Comparison of ENCODE assay signal across 8 mouse cellular contexts in genomic region chr10:18055696-18056390, GRCm38 (mm10). TPM values are rescaled to one million over a fixed set of nuclear protein-coding genes. Genes with fewer than 3 reads are reported as not detected.
DNase-seq lines count a peak whose midpoint lies in the region; ATAC-seq and TF ChIP-seq lines count a peak whose summit lies in the region.

TSS of gene Reps1 (plus strand) at chr10:18055861.

- no peaks in the 10 kb centered on the region for H3K27me3 ChIP-seq in forebrain, embryonic 15.5 days
- H3K27me3 ChIP-seq in limb, embryonic 12.5 days, result no peaks in the 10 kb centered on the region
- H3K27me3 ChIP-seq in myocyte (ENCODE audit: control insufficient read depth, insufficient read depth, insufficient read length), result no peaks in the 10 kb centered on the region

- H3K9me3 ChIP-seq in forebrain, embryonic 15.5 days, result no peaks in the 10 kb centered on the region
- no peaks in the 10 kb centered on the region for H3K9me3 ChIP-seq in limb, embryonic 12.5 days

- peak within 1 kb of the TSS; percentile 94 for H3K27ac ChIP-seq in forebrain, embryonic 15.5 days (replicated peaks)
- peak within 1 kb of the TSS; percentile 95 for H3K27ac ChIP-seq in limb, embryonic 12.5 days

- H3K4me1 ChIP-seq in forebrain, embryonic 15.5 days, result peaks cover 33% of the 10 kb centered on the region
- H3K4me1 ChIP-seq in limb, embryonic 12.5 days (replicated peaks), result peaks cover 31% of the 10 kb centered on the region

- TF ChIP-seq POLR2A in myocyte (IDR thresholded peaks at IDR 0.05; ENCODE audit: insufficient read length, low read depth), result no peak

- peak within 1 kb of the TSS; percentile 100 for H3K4me3 ChIP-seq in forebrain, embryonic 15.5 days
- peak within 1 kb of the TSS; percentile 96 for H3K4me3 ChIP-seq in limb, embryonic 12.5 days (replicated peaks)
- H3K4me3 ChIP-seq in myocyte, result peak within 1 kb of the TSS; percentile 53

- H3K9ac ChIP-seq in forebrain, embryonic 15.5 days (replicated peaks), result peak within 1 kb of the TSS; percentile 98
- peak within 1 kb of the TSS; percentile 95 for H3K9ac ChIP-seq in limb, embryonic 12.5 days (replicated peaks)

- WGBS in forebrain, embryonic 15.5 days, result under 1% methylated on average over 88 of the region's 90 CpGs
- under 1% methylated on average over 88 of the region's 90 CpGs for WGBS in limb, embryonic 12.5 days

- peak; percentile 23 for DNase-seq in spleen, adult 12 weeks (ENCODE audit: low spot score)
- DNase-seq in spleen, adult 18-20 months, result no peak
- peak; percentile 18 for DNase-seq in c-Kit-positive CD71-positive TER-119-positive erythroid progenitor cells, embryonic 14.5 days (ENCODE audit: low spot score)
- DNase-seq in thymus, postnatal 36 days, result peak; percentile 54 to 61

- no peaks in the 10 kb centered on the region for H3K36me3 ChIP-seq in forebrain, embryonic 15.5 days
- H3K36me3 ChIP-seq in limb, embryonic 12.5 days, result no peaks in the 10 kb centered on the region
- no peaks in the 10 kb centered on the region for H3K36me3 ChIP-seq in myocyte (ENCODE audit: control insufficient read depth, insufficient read depth)

- peak within 1 kb of the TSS; percentile 75 for H3K4me2 ChIP-seq in forebrain, embryonic 15.5 days (replicated peaks)
- peak within 1 kb of the TSS; percentile 65 for H3K4me2 ChIP-seq in limb, embryonic 12.5 days
- H3K4me2 ChIP-seq in myocyte (ENCODE audit: low read depth), result peak within 1 kb of the TSS; percentile 86

- ATAC-seq in forebrain, embryonic 15.5 days (replicated peaks), result peak; percentile 81
- peak in 1 of 2 experiments; percentile 20; a peak in 1 of 4 replicates for ATAC-seq in hematopoietic stem cell, adult 5-6 weeks (replicated peaks in 1 of 2; ENCODE audit: insufficient read depth in 1 of 2, low FRiP score in 2 of 2, low TSS enrichment in 1 of 2, low read depth in 1 of 2, poor library complexity in 2 of 2, severe bottlenecking in 2 of 2)
- ATAC-seq in limb, embryonic 12.5 days (ENCODE audit: insufficient number of reproducible peaks, insufficient read depth, low FRiP score, low TSS enrichment, low read depth), result peak; percentile 64

- H3ac ChIP-seq in myocyte (ENCODE audit: control insufficient read depth, insufficient read length), result peak within 1 kb of the TSS; percentile 71

- H3K79me2 ChIP-seq in myocyte (ENCODE audit: control insufficient read depth, insufficient read depth), result peaks cover 48% of the 10 kb centered on the region

TF ChIP-seq in myocyte, 11 proteins besides CTCF, POLR2A, EP300 and RAD21:
- TF ChIP-seq POLR2AphosphoS2 (IDR thresholded peaks at IDR 0.05; ENCODE audit: insufficient read length, low read depth) (no peak), MAX (IDR thresholded peaks at IDR 0.05; ENCODE audit: low read depth) (no peak), USF1 (IDR thresholded peaks at IDR 0.05; ENCODE audit: low read depth) (no peak), MYOD1 (IDR thresholded peaks at IDR 0.05; ENCODE audit: control insufficient read depth in 1 of 3, insufficient read length in 2 of 3, low read depth in 2 of 3) (peak in 1 of 3 experiments; percentile 6), CEBPB (IDR thresholded peaks at IDR 0.05; ENCODE audit: insufficient read depth, poor library complexity, severe bottlenecking) (no peak), E2F4 (IDR thresholded peaks at IDR 0.05; ENCODE audit: insufficient read depth) (no peak), TCF3 (IDR thresholded peaks at IDR 0.05; ENCODE audit: insufficient read length, low read depth) (no peak), TCF12 (IDR thresholded peaks at IDR 0.05; ENCODE audit: insufficient read depth, poor library complexity, severe bottlenecking) (no peak), REST (IDR thresholded peaks at IDR 0.05; ENCODE audit: insufficient read depth, insufficient read length) (no peak), MYOG (IDR thresholded peaks at IDR 0.05; ENCODE audit: control insufficient read depth in 1 of 3, insufficient read depth in 1 of 3, insufficient read length in 2 of 3, low read depth in 2 of 3) (peak in 1 of 3 experiments; percentile 20), SRF (IDR thresholded peaks at IDR 0.05; ENCODE audit: control insufficient read depth, insufficient read length, low read depth) (no peak)

RNA-seq across cellular contexts. Expression of gene Reps1, which starts in this region (rescaled TPM):
- 16.3 and 30.2 TPM in 2 replicates for polyA plus RNA-seq in forebrain, embryonic 15.5 days (2015; fragmentation: Nextera tagmentation; extraction: Ambion mirVana)
- total RNA-seq in hematopoietic stem cell, adult 5-6 weeks (2017), result 72.3 and 81.3 TPM in 2 replicates
- polyA plus RNA-seq in limb, embryonic 12.5 days (2016; fragmentation: Nextera tagmentation; extraction: Ambion mirVana), result 21.3 and 38.1 TPM in 2 replicates
- polyA plus RNA-seq in myocyte (2012; fragmentation: generic; extraction: Trizol), result 33.7 TPM

Comparison
In these comparisons a context has a peak if more than half of its experiments do, and no peak if none do; other contexts are left out.
1. DNase-seq: peak in spleen, adult 12 weeks (single experiment), c-Kit-positive CD71-positive TER-119-positive erythroid progenitor cells, embryonic 14.5 days (single experiment) and thymus, postnatal 36 days (2 of 2); none in spleen, adult 18-20 months (0 of 2).
2. Peak in every context shown above with its lines, with median percentiles within 50 percentile points of each other: H3K4me2 ChIP-seq and H3K4me3 ChIP-seq.